Mouse (Mus musculus) inflammation-experienced regulatory T-cells (primary cell): ENCODE data around the gene Sh3bp2. TPM values are rescaled to one million over a fixed set of nuclear protein-coding genes. Genes with fewer than 3 reads are reported as not detected.

Source experiments
- polyA plus RNA-seq, 2 experiments: library from polyadenylated mRNA; unstranded; fragments of 100-300 nt; shearing (Covaris generic); gene quantifications; one replicate each; pipeline ENCODE4 v1.2.1; 2017

Sh3bp2 gene
- 10 to 100 TPM; 10.0 to 12.0 TPM for polyA plus RNA-seq

GRCm38 (mm10) chr5:34525663-34526476 is at the start of gene Sh3bp2:
TSS of gene Sh3bp2 (plus strand) at chr5:34525838.

GRCm38 (mm10) chr5:34513466-34514217 is 12.0 kb upstream of the Sh3bp2 start, which contains the start of gene Tnip2:
TSS of gene Tnip2 (minus strand) at chr5:34513991.

GRCm38 (mm10) chr5:34573268-34574221 is 47.9 kb downstream of the Sh3bp2 start, which contains the start of gene Add1:
TSS of gene Add1 (plus strand) at chr5:34573664.

Other genes starting within 250 kb of the Sh3bp2 start
- gene Zfyve28, start 237.4 kb upstream of the Sh3bp2 start, polyA plus RNA-seq, result 1 to 10 TPM; 2.4 to 2.9 TPM
- under 1 TPM in 1 of 2 experiments, not detected in 1; 0.31 TPM for gene Cfap99, start 237.2 kb upstream of the Sh3bp2 start, polyA plus RNA-seq
- gene Rnf4, start 189.5 kb upstream of the Sh3bp2 start, polyA plus RNA-seq, result 100 to 1,000 TPM; 139 to 179 TPM
- 10 to 100 TPM; 15.3 to 19.3 TPM for gene Fam193a, start 155.9 kb upstream of the Sh3bp2 start, polyA plus RNA-seq
- 10 to 100 TPM; 37.4 to 43.7 TPM for gene Tnip2, start 11.8 kb upstream of the Sh3bp2 start, polyA plus RNA-seq
- gene Add1, start 47.8 kb downstream of the Sh3bp2 start, polyA plus RNA-seq, result 100 to 1,000 TPM; 219 to 282 TPM
- 10 to 100 TPM; 70.8 to 95.4 TPM for gene Mfsd10, start 111.4 kb downstream of the Sh3bp2 start, polyA plus RNA-seq
- gene Nop14, start 134.3 kb downstream of the Sh3bp2 start, polyA plus RNA-seq, result 10 to 100 TPM; 44.3 to 49.8 TPM
- 10 to 100 TPM in 1 of 2 experiments, 1 to 10 TPM in 1; 8.9 to 11.0 TPM for gene Grk4, start 134.5 kb downstream of the Sh3bp2 start, polyA plus RNA-seq
- gene Htt, start 235.9 kb downstream of the Sh3bp2 start, polyA plus RNA-seq, result 10 to 100 TPM; 19.1 to 23.2 TPM